Mouse (Mus musculus): ENCODE data around the gene Gm904. TPM values are rescaled to one million over a fixed set of nuclear protein-coding genes. Genes with fewer than 3 reads are reported as not detected.
"Not testable (repeated sequence)": the region's sequence is repeated elsewhere in the genome, so short reads cannot be mapped to it uniquely, and the experiment has no call there.

The Gm904 gene
- not detected in 2 replicates for polyA plus RNA-seq (2015; fragmentation: Nextera tagmentation; extraction: Ambion mirVana)

- not testable (repeated sequence) for H3K4me3 ChIP-seq (ENCODE audit: low read depth, low read length); H3K9me3 ChIP-seq (replicated peaks; ENCODE audit: control insufficient read depth, low read length, poor library complexity, severe bottlenecking); ATAC-seq; H3K27ac ChIP-seq (ENCODE audit: low read length); H3K36me3 ChIP-seq (ENCODE audit: control insufficient read depth, insufficient read depth, low read length); H3K4me2 ChIP-seq (ENCODE audit: low read length); H3K27me3 ChIP-seq (ENCODE audit: control insufficient read depth, insufficient read depth, low read depth, low read length); H3K4me1 ChIP-seq (ENCODE audit: control insufficient read depth, insufficient read depth, low read length); H3K9ac ChIP-seq (ENCODE audit: low read depth, low read length)
Observed at GRCm38 (mm10) chr13:50642928-50643327, at the start of gene Gm904. Gene Gm904, plus strand, starts transcription at chr13:50643228.

GRCm38 (mm10) chr13:50648771-50649170 lies 5.7 kb downstream of the Gm904 start:
- H3K27ac ChIP-seq (ENCODE audit: low read length); H3K4me2 ChIP-seq (ENCODE audit: low read length); H3K4me3 ChIP-seq (ENCODE audit: low read depth, low read length); ATAC-seq; H3K9ac ChIP-seq (ENCODE audit: low read depth, low read length); H3K27me3 ChIP-seq (ENCODE audit: control insufficient read depth, insufficient read depth, low read depth, low read length); H3K9me3 ChIP-seq (replicated peaks; ENCODE audit: control insufficient read depth, low read length, poor library complexity, severe bottlenecking); H3K4me1 ChIP-seq (ENCODE audit: control insufficient read depth, insufficient read depth, low read length); H3K36me3 ChIP-seq (ENCODE audit: control insufficient read depth, insufficient read depth, low read length): not testable (repeated sequence)
- WGBS, result 81% methylated on average over 2 of the region's 2 CpGs

Small RNA genes within 50 kb of the gene (microRNA-seq; reads per million reads assigned to microRNA genes)
- gene Gm23952 (not detected), gene Mir683-2 (not detected)

Other genes with a start within 250 kb of the Gm904 start
- 37.8 and 39.5 TPM in 2 replicates for gene Fbxw17, start 225.4 kb upstream of the Gm904 start, polyA plus RNA-seq (2015; fragmentation: Nextera tagmentation; extraction: Ambion mirVana)
- gene Gm47429, start 199.3 kb upstream of the Gm904 start, polyA plus RNA-seq (2015; fragmentation: Nextera tagmentation; extraction: Ambion mirVana), result not detected in 2 replicates
- not detected in 2 replicates for gene Nutm2, start 175.9 kb upstream of the Gm904 start, polyA plus RNA-seq (2015; fragmentation: Nextera tagmentation; extraction: Ambion mirVana)
- gene Gm8765, start 55.1 kb downstream of the Gm904 start, polyA plus RNA-seq (2015; fragmentation: Nextera tagmentation; extraction: Ambion mirVana), result not detected in 2 replicates

All from midbrain, embryonic 16.5 days (tissue).